Mouse (Mus musculus): ENCODE measurements around the gene Ube2c.

- TF ChIP-seq CTCF (IDR thresholded peaks at IDR 0.05; ENCODE audit: low read depth): no peak
- TF ChIP-seq EP300 (optimal IDR thresholded peaks at IDR 0.05): no peak
Measured at GRCm38 (mm10) chr2:164778809-164779208, 9.1 kb downstream of the Ube2c start.

All from stomach, postnatal 0 days (tissue).